Mouse (Mus musculus) heart, adult 2 months (tissue): ENCODE measurements around the gene Spi1. TPM values are rescaled to one million over a fixed set of nuclear protein-coding genes. Genes with fewer than 3 reads are reported as not detected.

Source experiments
- DNase-seq, 2 experiments: peaks; one replicate each; pipeline ENCODE4 v3.0.0; 2021
- H3K27ac ChIP-seq: fragments of 200-600 bp; 2 replicates; pipeline ENCODE4 v1.8.1; 2022
- H3K27me3 ChIP-seq: fragments of 200-500 bp; 2 replicates; pipeline ENCODE4 v1.6.1; 2012; ENCODE audit warnings: mild to moderate bottlenecking, low read length, inconsistent platforms, mixed read lengths; ENCODE audit not compliant: control insufficient read depth, insufficient read depth
- H3K36me3 ChIP-seq: fragments of 200-500 bp; 2 replicates; pipeline ENCODE4 v1.6.1; 2012; ENCODE audit warnings: low read length, inconsistent platforms; ENCODE audit not compliant: control insufficient read depth, insufficient read depth
- H3K4me1 ChIP-seq: fragments of 200-500 bp; 2 replicates; pipeline ENCODE4 v1.6.1; 2011; ENCODE audit warnings: low read length; ENCODE audit not compliant: control insufficient read depth, insufficient read depth
- H3K4me3 ChIP-seq: fragments of 200-600 bp; 2 replicates; pipeline ENCODE4 v1.8.1; 2022
- H3K79me2 ChIP-seq: fragments of 200-500 bp; replicated peaks from 2 replicates; pipeline ENCODE4 v1.6.1; 2012; ENCODE audit warnings: mild to moderate bottlenecking, inconsistent platforms, low read length, moderate library complexity, mixed read lengths; ENCODE audit not compliant: control insufficient read depth, insufficient read depth
- H3K9ac ChIP-seq: fragments of 200-500 bp; 2 replicates; pipeline ENCODE4 v1.6.1; 2012; ENCODE audit warnings: low read depth, mild to moderate bottlenecking, control low read depth, inconsistent platforms, low read length, mixed read lengths
- CTCF ChIP-seq: fragments of 200-600 bp; IDR thresholded peaks from 2 replicates; pipeline ENCODE4 v1.8.1; 2022; ENCODE audit warnings: antibody characterized with exemption, mild to moderate bottlenecking, moderate library complexity
- EP300 ChIP-seq: fragments of 200-500 bp; IDR thresholded peaks from 2 replicates; pipeline ENCODE4 v1.6.1; 2011; ENCODE audit warnings: low read depth, low read length, control low read depth; ENCODE audit not compliant: insufficient read depth
- POLR2A ChIP-seq: fragments of 200-500 bp; IDR thresholded peaks from 2 replicates; pipeline ENCODE4 v1.6.1; 2011; ENCODE audit warnings: mild to moderate bottlenecking, low read depth, low read length, control low read depth; ENCODE audit not compliant: insufficient read depth
- WGBS: fragments of 180-500 bp; shearing (Covaris S2); methylation state at CpG from one replicate; pipeline ENCODE4 v1.1.7; 2018; 5-methylcytosine and 5-hydroxymethylcytosine counted together
- intact Hi-C: fragments of 180-260 bp; cut with DNase I; formaldehyde crosslinking; loops from one replicate; pipeline ENCODE4 v1.15.1; 2025
- polyA plus RNA-seq: library from polyadenylated mRNA; depleted of rRNA; stranded (reverse); fragments of >200 nt; gene quantifications from 2 replicates; pipeline ENCODE4 v1.2.3, GENCODE M21; 2012
- total RNA-seq, 2 experiments: library from RNA; stranded (reverse); gene quantifications; 2 replicates each; pipeline ENCODE4 v1.2.3; 2021

The Spi1 gene
- total and polyA plus RNA-seq, 3 experiments = 3.7 to 17.2 (median 6.2) TPM

GRCm38 (mm10) chr2:91117585-91118275 is 35.5 kb downstream of the Spi1 start, which contains the start of gene Mybpc3:
TSS of gene Mybpc3 (plus strand) at chr2:91118144.
- WGBS = 49% methylated on average over 11 of the region's 11 CpGs
- intact Hi-C loops = loop anchor here (5.0 kb wide), 3 partner anchors 105 to 160 kb away; partner anchors contain the start of gene Pacsin3
- peak; percentile 49 to 70 for DNase-seq
- H3K27me3 ChIP-seq = no peaks in the 10 kb centered on the region
- H3K27ac ChIP-seq = peak within 1 kb of the TSS; percentile 94
- H3K9ac ChIP-seq = peak within 1 kb of the TSS; percentile 84
- no peaks in the 10 kb centered on the region; the same call in 1 of the 2 replicates for H3K4me1 ChIP-seq
- H3K36me3 ChIP-seq = no peaks in the 10 kb centered on the region
- TF ChIP-seq EP300 = peak; percentile 48; the same call in 1 of the 2 replicates
- TF ChIP-seq POLR2A = peak; percentile 97
- TF ChIP-seq CTCF = no peak
- peak within 1 kb of the TSS; percentile 53 for H3K4me3 ChIP-seq
- H3K79me2 ChIP-seq = no peaks in the 10 kb centered on the region

GRCm38 (mm10) chr2:91118647-91119046 is 36.5 kb downstream of the Spi1 start:
- H3K27me3 ChIP-seq = no peaks in the 10 kb centered on the region
- intact Hi-C loops = loop anchor here (5.0 kb wide), 3 partner anchors 104 to 159 kb away; partner anchors contain the start of gene Pacsin3
- DNase-seq = peak; percentile 65 to 82
- no peaks in the 10 kb centered on the region for H3K36me3 ChIP-seq
- H3K79me2 ChIP-seq = no peaks in the 10 kb centered on the region
- peak overlapping the region; percentile 84 for H3K9ac ChIP-seq
- peak overlapping the region; percentile 94 for H3K27ac ChIP-seq
- TF ChIP-seq POLR2A = peak; percentile 62
- TF ChIP-seq CTCF = no peak
- TF ChIP-seq EP300 = 0 out of 2 replicates have a peak, but pooled peaks have one; percentile 44
- 32% methylated on average over 1 of the region's 1 CpGs for WGBS
- H3K4me1 ChIP-seq = no peaks in the 10 kb centered on the region; the same call in 1 of the 2 replicates
- peak overlapping the region; percentile 53 for H3K4me3 ChIP-seq

GRCm38 (mm10) chr2:91119061-91119460 is 36.9 kb downstream of the Spi1 start:
- Histone ChIP-seq H3K27me3 (no peaks in the 10 kb centered on the region), H3K4me3 (peak overlapping the region; percentile 53), H3K79me2 (no peaks in the 10 kb centered on the region), H3K4me1 (no peaks in the 10 kb centered on the region; the same call in 1 of the 2 replicates), H3K27ac (peak overlapping the region; percentile 94), H3K36me3 (no peaks in the 10 kb centered on the region), H3K9ac (peak overlapping the region; percentile 84)
- no peak for DNase-seq
- intact Hi-C loops = loop anchor here (5.0 kb wide), 3 partner anchors 103 to 158 kb away; partner anchors contain the start of gene Pacsin3
- WGBS = 67% methylated on average over 19 of the region's 19 CpGs
- TF ChIP-seq POLR2A (no peak; the same call in 1 of the 2 replicates), CTCF (no peak), EP300 (no peak)

GRCm38 (mm10) chr2:91119551-91119950 is 37.4 kb downstream of the Spi1 start:
- Histone ChIP-seq H3K27me3 (no peaks in the 10 kb centered on the region), H3K27ac (peak overlapping the region; percentile 94), H3K36me3 (no peaks in the 10 kb centered on the region), H3K9ac (peak overlapping the region; percentile 84), H3K79me2 (no peaks in the 10 kb centered on the region), H3K4me1 (no peaks in the 10 kb centered on the region; the same call in 1 of the 2 replicates), H3K4me3 (peak overlapping the region; percentile 53)
- DNase-seq = peak in 1 of 2 experiments; percentile 44
- no peak for TF ChIP-seq POLR2A
- 0 out of 2 replicates have a peak, but pooled peaks have one; percentile 40 for TF ChIP-seq EP300
- intact Hi-C loops = loop anchor here (5.0 kb wide), 3 partner anchors 103 to 158 kb away; partner anchors contain the start of gene Pacsin3
- 40% methylated on average over 6 of the region's 6 CpGs for WGBS

- WGBS = 41% methylated on average over 6 of the region's 6 CpGs
- H3K4me1 ChIP-seq = no peaks in the 10 kb centered on the region; the same call in 1 of the 2 replicates
- H3K4me3 ChIP-seq = peak overlapping the region; percentile 53
- TF ChIP-seq EP300 = no peak
- TF ChIP-seq POLR2A = no peak
- no peak for TF ChIP-seq CTCF
- intact Hi-C loops = no loop called here
- DNase-seq = peak in 1 of 2 experiments; percentile 39
- no peaks in the 10 kb centered on the region for H3K79me2 ChIP-seq
- peak overlapping the region; percentile 84 for H3K9ac ChIP-seq
- no peaks in the 10 kb centered on the region for H3K36me3 ChIP-seq
- no peaks in the 10 kb centered on the region for H3K27me3 ChIP-seq
- H3K27ac ChIP-seq = peak overlapping the region; percentile 94
Measured at GRCm38 (mm10) chr2:91120261-91120671, 38.1 kb downstream of the Spi1 start.

DNA sequence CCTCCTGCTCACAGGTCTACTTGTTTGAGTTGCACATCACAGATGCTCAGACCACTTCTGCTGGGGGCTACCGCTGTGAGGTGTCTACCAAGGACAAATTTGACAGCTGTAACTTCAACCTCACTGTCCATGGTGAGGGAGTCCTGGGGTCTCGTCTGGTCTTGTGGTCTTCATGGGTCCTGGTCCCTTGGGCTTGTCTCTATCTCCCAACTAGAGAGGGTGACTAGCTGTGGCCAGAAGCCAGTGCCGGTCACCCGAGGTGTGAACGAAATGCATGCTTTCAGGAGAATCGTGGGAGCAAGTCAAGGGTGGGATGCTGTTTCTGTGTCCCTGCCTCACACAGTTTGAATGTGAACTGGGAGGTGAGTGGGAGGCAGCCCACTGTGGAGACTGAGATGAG is 38.8 kb downstream of the Spi1 start:
- no peak for DNase-seq
- 0 out of 2 replicates have a peak, but pooled peaks have one; percentile 17 for TF ChIP-seq EP300
- TF ChIP-seq POLR2A = 0 out of 2 replicates have a peak, but pooled peaks have one; percentile 26
- TF ChIP-seq CTCF = no peak
- no peaks in the 10 kb centered on the region for H3K36me3 ChIP-seq
- peak overlapping the region; percentile 53 for H3K4me3 ChIP-seq
- H3K79me2 ChIP-seq = no peaks in the 10 kb centered on the region
- WGBS = 53% methylated on average over 6 of the region's 6 CpGs
- no peaks in the 10 kb centered on the region; the same call in 1 of the 2 replicates for H3K4me1 ChIP-seq
- H3K9ac ChIP-seq = peak overlapping the region; percentile 43
- intact Hi-C loops = no loop called here
- H3K27me3 ChIP-seq = no peaks in the 10 kb centered on the region
- no peak overlapping the region for H3K27ac ChIP-seq
